In genomic region chr4:104689047-104689446, GRCm38 (mm10) we compare ENCODE assay signal across 16 mouse cellular contexts.
DNase-seq lines count a peak whose midpoint lies in the region; ATAC-seq and TF ChIP-seq lines count a peak whose summit lies in the region.
"Had no signal": no experiment of that assay in that cellular context is flagged by ENCODE, and none has a peak within 500 bp of the region (broad histone marks: within the 10 kb centered on the region; RNA-seq: fewer than 3 reads in every experiment).

No protein-coding gene starts in this region.

- H3K27ac ChIP-seq in forebrain, postnatal 0 days (ENCODE audit: low read depth, low read length), result no peak overlapping the region
- H3K27ac ChIP-seq in forebrain, embryonic 14.5 days (ENCODE audit: low read depth, low read length), result no peak overlapping the region
- H3K27ac ChIP-seq in midbrain, embryonic 10.5 days (replicated peaks), result peak overlapping the region; percentile 7; the same call in 1 of the 2 replicates
- peak overlapping the region; percentile 62 for H3K27ac ChIP-seq in midbrain, embryonic 15.5 days
- H3K27ac ChIP-seq: embryonic facial prominence, embryonic 13.5 days; forebrain, embryonic 13.5 days; liver, embryonic 12.5 days had no signal

- no peak overlapping the region for H3K4me2 ChIP-seq in forebrain, postnatal 0 days (ENCODE audit: low read depth)
- no peak overlapping the region for H3K4me2 ChIP-seq in forebrain, embryonic 14.5 days (ENCODE audit: low read length)
- no peak overlapping the region for H3K4me2 ChIP-seq in midbrain, embryonic 15.5 days
- H3K4me2 ChIP-seq: embryonic facial prominence, embryonic 13.5 days; forebrain, embryonic 13.5 days; liver, embryonic 12.5 days; lung, embryonic 14.5 days had no signal

- ATAC-seq in forebrain, postnatal 0 days, result peak; percentile 13; the same call in 1 of the 2 replicates
- no peak for ATAC-seq in forebrain, embryonic 14.5 days
- peak; percentile 74 for ATAC-seq in midbrain, embryonic 15.5 days (replicated peaks)
- ATAC-seq: forebrain, embryonic 13.5 days; hindbrain, embryonic 16.5 days; liver, embryonic 12.5 days had no signal

- TF ChIP-seq CTCF in forebrain, postnatal 0 days (IDR thresholded peaks at IDR 0.05; ENCODE audit: low read depth), result no peak

- H3K36me3 ChIP-seq in forebrain, postnatal 0 days (ENCODE audit: insufficient read depth), result peaks cover 9% of the 10 kb centered on the region; the same call in 1 of the 2 replicates
- no peaks in the 10 kb centered on the region for H3K36me3 ChIP-seq in forebrain, embryonic 14.5 days (ENCODE audit: control insufficient read depth, insufficient read depth, low read length)
- H3K36me3 ChIP-seq in midbrain, embryonic 10.5 days, result no peaks in the 10 kb centered on the region
- H3K36me3 ChIP-seq in midbrain, embryonic 15.5 days (replicated peaks), result no peaks in the 10 kb centered on the region
- H3K36me3 ChIP-seq: embryonic facial prominence, embryonic 13.5 days; liver, embryonic 12.5 days had no signal

- no peaks in the 10 kb centered on the region for H3K9me3 ChIP-seq in forebrain, postnatal 0 days (ENCODE audit: low read length)
- H3K9me3 ChIP-seq in forebrain, embryonic 14.5 days (replicated peaks; ENCODE audit: control insufficient read depth, low read length), result no peaks in the 10 kb centered on the region
- H3K9me3 ChIP-seq in midbrain, embryonic 10.5 days (replicated peaks), result no peaks in the 10 kb centered on the region
- no peaks in the 10 kb centered on the region for H3K9me3 ChIP-seq in midbrain, embryonic 15.5 days
- H3K9me3 ChIP-seq: embryonic facial prominence, embryonic 13.5 days; forebrain, embryonic 13.5 days; liver, embryonic 12.5 days had no signal

- H3K4me3 ChIP-seq in forebrain, postnatal 0 days (ENCODE audit: low read depth, low read length), result no peak overlapping the region
- no peak overlapping the region for H3K4me3 ChIP-seq in forebrain, embryonic 14.5 days (ENCODE audit: low read depth, low read length)
- H3K4me3 ChIP-seq in midbrain, embryonic 10.5 days, result no peak overlapping the region
- no peak overlapping the region for H3K4me3 ChIP-seq in midbrain, embryonic 15.5 days
- H3K4me3 ChIP-seq: embryonic facial prominence, embryonic 13.5 days; forebrain, embryonic 13.5 days; liver, embryonic 12.5 days had no signal

- peaks cover 10% of the 10 kb centered on the region; the same call in 1 of the 2 replicates for H3K4me1 ChIP-seq in forebrain, postnatal 0 days (ENCODE audit: insufficient read depth)
- peaks cover 19% of the 10 kb centered on the region for H3K4me1 ChIP-seq in forebrain, embryonic 14.5 days (ENCODE audit: control insufficient read depth, insufficient read depth, low read length)
- H3K4me1 ChIP-seq in midbrain, embryonic 10.5 days, result peaks cover 20% of the 10 kb centered on the region
- peaks cover 29% of the 10 kb centered on the region for H3K4me1 ChIP-seq in midbrain, embryonic 15.5 days
- H3K4me1 ChIP-seq: liver, embryonic 12.5 days had no signal

- no peaks in the 10 kb centered on the region for H3K27me3 ChIP-seq in forebrain, postnatal 0 days (ENCODE audit: insufficient read depth, low read length)
- no peaks in the 10 kb centered on the region for H3K27me3 ChIP-seq in forebrain, embryonic 14.5 days (replicated peaks; ENCODE audit: control insufficient read depth, insufficient read depth, low read length)
- H3K27me3 ChIP-seq in midbrain, embryonic 10.5 days (ENCODE audit: low read depth, poor library complexity, severe bottlenecking), result no peaks in the 10 kb centered on the region
- no peaks in the 10 kb centered on the region for H3K27me3 ChIP-seq in midbrain, embryonic 15.5 days (replicated peaks)
- H3K27me3 ChIP-seq: forebrain, embryonic 13.5 days; liver, embryonic 12.5 days had no signal

- no peak for DNase-seq in forebrain, postnatal 0 days
- DNase-seq in forebrain, embryonic 14.5 days (ENCODE audit: low spot score), result no peak
- peak; percentile 10 for DNase-seq in kidney, adult 9 months
- DNase-seq in kidney, postnatal 10 days, result no peak
- DNase-seq in midbrain, embryonic 10.5 days (ENCODE audit: low spot score), result no peak
- DNase-seq in right cerebral cortex, adult 18-20 months, result no peak
- DNase-seq: kidney, adult 18-20 months; layer of hippocampus, postnatal 36 days; lung, embryonic 14.5 days; lung, postnatal 4 days; thymus, postnatal 36 days had no signal

- 22% methylated on average over 3 of the region's 3 CpGs for WGBS in forebrain, postnatal 0 days
- WGBS in forebrain, embryonic 14.5 days, result 16% methylated on average over 3 of the region's 3 CpGs
- WGBS in midbrain, embryonic 10.5 days, result 56% methylated on average over 3 of the region's 3 CpGs
- 13% methylated on average over 3 of the region's 3 CpGs for WGBS in midbrain, embryonic 15.5 days

- no peak overlapping the region for H3K9ac ChIP-seq in forebrain, postnatal 0 days
- H3K9ac ChIP-seq in forebrain, embryonic 14.5 days (ENCODE audit: low read length), result no peak overlapping the region
- H3K9ac ChIP-seq in midbrain, embryonic 15.5 days, result no peak overlapping the region
- H3K9ac ChIP-seq: embryonic facial prominence, embryonic 13.5 days; forebrain, embryonic 13.5 days; liver, embryonic 12.5 days; lung, embryonic 14.5 days had no signal

Comparison
In these comparisons a context has a peak if more than half of its experiments do, and no peak if none do; other contexts are left out.
1. H3K27ac ChIP-seq: peak in midbrain, embryonic 10.5 days (single experiment) and midbrain, embryonic 15.5 days (single experiment); none in forebrain, postnatal 0 days (single experiment) and forebrain, embryonic 14.5 days (single experiment).